Mouse (Mus musculus) T-helper 1 cell (primary cell): ENCODE measurements around the gene Clptm1l.

Experiments
- in situ Hi-C: fragments of 300-600 bp; cut with MboI, MseI; formaldehyde crosslinking; loops from one replicate; pipeline ENCODE4 v1.15.1; 2025; ENCODE audit warnings: high pct_unique_total_duplicates

Gene Clptm1l

DNA sequence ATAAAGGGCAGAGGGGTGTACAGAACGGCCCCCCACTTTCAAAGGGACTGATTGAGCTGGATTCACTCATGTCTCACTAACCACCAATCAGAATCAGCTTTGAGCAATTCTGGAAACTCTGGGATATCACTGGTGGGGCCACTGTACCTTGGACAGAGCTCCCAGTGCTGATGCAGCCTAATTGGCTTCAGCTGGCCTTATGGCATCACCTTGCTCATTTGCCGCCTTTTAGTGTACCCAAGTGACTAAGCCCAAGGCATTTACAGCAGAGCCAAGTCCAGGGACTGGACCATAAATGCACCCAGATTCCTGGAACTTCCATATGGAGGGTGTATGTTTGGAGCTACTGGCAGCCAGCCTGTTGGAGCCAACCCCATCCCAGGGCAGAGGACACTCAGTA, 55.1 kb downstream of the Clptm1l start:
- in situ Hi-C loops = no loop called here

DNA sequence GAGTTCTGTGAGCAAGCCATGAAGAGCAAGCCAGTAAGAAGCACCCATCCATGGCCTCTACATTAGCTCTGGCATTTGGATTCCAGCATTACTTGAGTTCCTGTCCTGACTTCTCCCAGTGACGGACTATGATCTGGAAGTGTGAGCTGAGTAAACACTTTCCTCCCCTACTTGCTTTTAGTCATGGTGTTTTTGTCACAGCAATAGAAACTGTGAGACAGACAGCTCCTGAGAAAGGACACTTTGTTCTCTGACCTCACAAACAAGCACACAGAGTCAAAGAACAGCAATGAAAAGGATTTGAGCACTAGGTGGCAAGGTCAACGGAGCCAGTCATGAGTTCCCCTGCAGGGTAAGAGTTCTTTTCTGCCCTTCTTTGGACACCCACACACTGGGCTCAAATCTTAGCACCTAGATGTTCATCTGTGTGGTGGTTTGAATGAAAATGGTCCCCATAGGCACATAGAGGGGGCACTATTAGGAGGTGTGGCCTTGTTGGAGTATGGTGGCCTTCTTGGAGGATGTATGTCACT, 56.4 kb downstream of the Clptm1l start:
- in situ Hi-C loops = no loop called here
